Mouse (Mus musculus): ENCODE measurements around the gene AU022252.
"Not testable (repeated sequence)": the region's sequence is repeated elsewhere in the genome, so short reads cannot be mapped to it uniquely, and the experiment has no call there.

AU022252 gene

GRCm38 (mm10) chr4:119232410-119233255 is at the start of gene AU022252, which contains the start of gene P3h1:
AU022252 (minus strand) TSS chr4:119232712.
P3h1 (plus strand) TSS chr4:119232915.
- DNase-seq (ENCODE audit: extremely low spot score, low read depth, low spot score): peak; percentile 99

DNA sequence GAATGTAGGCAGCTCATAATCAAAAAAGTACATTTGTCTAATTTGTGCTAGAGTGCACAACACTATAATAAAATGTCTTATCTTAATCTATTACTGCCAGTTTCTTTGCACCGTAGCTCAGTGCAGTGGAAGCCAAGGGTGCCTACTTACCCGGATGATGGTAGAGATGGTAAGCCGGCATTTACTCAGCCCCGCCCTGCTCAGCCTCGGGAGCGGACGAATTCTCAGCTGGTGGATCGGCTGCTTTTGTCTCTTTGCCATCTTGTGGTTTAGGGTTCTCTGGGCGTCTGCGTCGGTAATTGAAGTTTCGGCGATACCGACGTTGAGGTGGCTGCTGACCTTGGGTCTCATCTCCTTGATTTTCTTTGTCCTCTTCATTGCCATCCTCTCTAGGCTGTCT is 46.3 kb upstream of the AU022252 start:
- DNase-seq (ENCODE audit: extremely low spot score, low read depth, low spot score): not testable (repeated sequence)

- DNase-seq (ENCODE audit: extremely low spot score, low read depth, low spot score): no peak
These were observed 43.2 kb upstream of the AU022252 start for GRCm38 (mm10) chr4:119275726-119276125.

- no peak for DNase-seq (ENCODE audit: extremely low spot score, low read depth, low spot score)
These were observed 42.7 kb upstream of the AU022252 start for GRCm38 (mm10) chr4:119275226-119275625.

DNA sequence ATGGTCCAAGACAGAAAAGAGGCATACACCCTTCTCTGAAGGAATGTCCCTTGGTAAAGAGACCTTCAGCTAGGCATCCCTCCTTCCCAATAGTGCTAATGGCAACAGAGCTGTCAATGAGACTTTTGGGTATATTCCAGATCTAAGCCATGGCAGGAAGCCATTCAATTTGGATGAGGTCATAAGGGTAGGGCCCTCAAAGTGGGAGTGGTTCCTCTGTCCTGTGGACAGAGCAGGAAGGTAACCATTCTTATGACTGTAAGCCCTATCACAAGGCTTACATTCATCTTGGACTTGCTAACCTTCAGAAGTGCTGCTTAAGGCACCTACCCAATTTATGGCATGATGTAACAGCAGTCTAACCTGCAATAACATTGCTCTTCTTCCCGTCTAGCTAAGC is 42.1 kb upstream of the AU022252 start:
- DNase-seq (ENCODE audit: extremely low spot score, low read depth, low spot score): no peak

GRCm38 (mm10) chr4:119266606-119267005 is 34.1 kb upstream of the AU022252 start:
- DNase-seq (ENCODE audit: extremely low spot score, low read depth, low spot score): no peak

DNA sequence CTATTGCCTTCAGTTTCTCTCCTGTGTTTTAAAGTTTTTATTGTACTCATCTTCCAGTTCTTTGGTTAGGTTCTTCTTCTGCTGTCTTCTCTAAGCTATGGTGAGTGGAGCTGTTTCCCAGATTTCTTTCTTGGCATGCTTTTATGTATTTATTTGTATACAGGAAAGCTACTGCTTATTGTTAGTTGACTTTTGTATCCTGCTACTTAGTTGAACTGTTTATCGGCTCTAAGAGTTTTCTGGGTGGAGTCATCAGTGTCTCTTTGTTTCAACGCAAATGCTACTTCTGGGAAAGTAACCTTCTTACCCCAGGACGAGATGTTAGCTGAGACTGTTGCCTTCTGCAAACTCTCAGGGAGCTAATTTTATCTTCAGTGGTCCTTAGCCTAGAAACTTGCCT is 30.9 kb upstream of the AU022252 start:
- DNase-seq (ENCODE audit: extremely low spot score, low read depth, low spot score): no peak

- no peak for DNase-seq (ENCODE audit: extremely low spot score, low read depth, low spot score)
These were observed 30.0 kb upstream of the AU022252 start for GRCm38 (mm10) chr4:119262483-119262882.

DNA sequence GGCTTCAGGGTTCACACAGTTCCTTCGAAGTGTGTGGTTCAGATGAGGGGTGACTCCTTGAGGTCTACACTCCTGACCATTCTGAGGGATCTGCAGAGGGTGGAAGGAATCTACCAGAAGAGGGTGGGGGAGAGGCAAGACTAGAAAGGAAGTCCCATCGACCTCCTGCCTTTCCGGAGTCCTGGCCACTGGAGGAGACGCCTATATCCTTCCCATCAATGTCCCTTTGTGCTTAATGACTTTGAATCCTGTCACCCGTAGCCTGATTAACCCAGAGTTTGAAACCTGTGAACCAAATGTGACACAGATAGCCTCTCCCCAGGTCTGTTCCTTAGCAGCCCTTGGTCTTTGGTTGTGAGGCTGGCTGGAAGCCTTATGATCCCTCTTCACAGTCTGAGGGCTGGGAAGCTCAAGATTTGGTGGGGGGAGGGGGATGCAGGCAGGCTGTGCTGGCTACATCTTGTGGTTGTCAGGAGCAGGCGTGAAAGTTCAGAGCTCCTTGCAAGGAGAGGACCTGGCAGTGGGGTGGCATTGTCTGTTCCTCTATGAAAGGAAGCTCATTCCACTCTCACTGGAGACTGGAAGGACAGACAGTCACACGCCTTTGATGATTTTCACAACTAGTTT is 28.7 kb upstream of the AU022252 start:
- no peak for DNase-seq (ENCODE audit: extremely low spot score, low read depth, low spot score)

GRCm38 (mm10) chr4:119259344-119260254 is 27.1 kb upstream of the AU022252 start:
- no peak for DNase-seq (ENCODE audit: extremely low spot score, low read depth, low spot score)

DNA sequence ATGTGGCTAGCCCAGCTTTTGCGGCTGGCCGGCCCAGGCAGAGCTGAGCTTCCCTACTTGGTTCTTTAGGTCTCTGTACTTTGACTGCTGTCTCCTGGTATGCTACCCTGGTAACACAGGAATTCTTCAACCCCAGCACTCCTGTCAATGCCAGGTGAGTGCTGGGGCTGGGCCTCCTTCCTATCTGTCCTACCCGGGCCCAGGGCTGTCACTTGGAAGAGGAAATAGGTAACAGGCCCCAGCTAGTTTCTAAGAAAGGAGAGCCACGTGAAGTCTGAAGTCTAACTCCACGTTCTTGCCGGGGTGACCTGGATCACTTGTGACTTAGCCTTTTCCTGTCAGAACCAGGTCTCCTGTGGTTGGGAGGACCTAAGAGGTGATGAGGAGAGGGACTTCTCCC is 24.6 kb upstream of the AU022252 start:
- no peak for DNase-seq (ENCODE audit: extremely low spot score, low read depth, low spot score)

- DNase-seq (ENCODE audit: extremely low spot score, low read depth, low spot score): no peak
These were observed 22.8 kb upstream of the AU022252 start, which contains the start of gene Cldn19 for GRCm38 (mm10) chr4:119255351-119255750. Cldn19 (plus strand) TSS chr4:119255414.

GRCm38 (mm10) chr4:119254012-119254618 is 21.6 kb upstream of the AU022252 start:
- no peak for DNase-seq (ENCODE audit: extremely low spot score, low read depth, low spot score)

DNA sequence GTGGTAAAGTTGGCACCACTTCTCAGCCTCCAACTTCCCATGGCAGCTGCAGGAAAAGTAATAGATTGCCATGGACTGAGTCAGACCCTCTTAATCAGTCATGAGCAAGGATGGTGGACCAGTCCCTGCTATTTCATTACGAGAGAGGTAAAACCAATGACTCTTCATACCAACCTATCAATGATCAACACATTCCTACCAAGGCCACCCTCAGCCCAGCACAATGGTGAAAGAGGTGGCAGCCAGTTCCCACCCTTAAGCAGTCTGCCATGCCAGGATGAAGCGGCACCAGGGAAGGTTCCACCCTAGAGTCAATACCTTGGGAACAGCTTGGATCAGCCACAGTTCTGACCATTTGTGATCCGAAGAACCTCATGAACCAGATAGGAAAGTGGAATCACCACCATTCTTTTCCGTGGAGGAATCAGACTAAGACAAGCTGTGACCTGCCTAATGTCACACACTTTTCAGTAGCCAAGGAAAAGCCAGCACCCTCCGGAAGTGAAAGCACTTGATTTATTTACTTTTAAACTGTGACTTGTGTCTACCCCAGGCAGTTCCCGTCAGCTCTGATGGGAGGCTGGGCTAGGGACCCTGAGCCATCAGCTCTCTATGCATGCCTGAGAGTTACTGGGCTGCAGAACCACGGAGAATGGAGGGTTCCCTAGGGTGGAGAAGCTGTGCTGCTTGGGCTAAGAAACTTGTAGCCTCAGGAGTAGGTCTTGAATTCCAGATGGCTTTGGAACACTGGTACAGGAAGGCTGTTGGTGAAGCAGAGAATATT is 19.7 kb upstream of the AU022252 start:
- no peak for DNase-seq (ENCODE audit: extremely low spot score, low read depth, low spot score)

DNA sequence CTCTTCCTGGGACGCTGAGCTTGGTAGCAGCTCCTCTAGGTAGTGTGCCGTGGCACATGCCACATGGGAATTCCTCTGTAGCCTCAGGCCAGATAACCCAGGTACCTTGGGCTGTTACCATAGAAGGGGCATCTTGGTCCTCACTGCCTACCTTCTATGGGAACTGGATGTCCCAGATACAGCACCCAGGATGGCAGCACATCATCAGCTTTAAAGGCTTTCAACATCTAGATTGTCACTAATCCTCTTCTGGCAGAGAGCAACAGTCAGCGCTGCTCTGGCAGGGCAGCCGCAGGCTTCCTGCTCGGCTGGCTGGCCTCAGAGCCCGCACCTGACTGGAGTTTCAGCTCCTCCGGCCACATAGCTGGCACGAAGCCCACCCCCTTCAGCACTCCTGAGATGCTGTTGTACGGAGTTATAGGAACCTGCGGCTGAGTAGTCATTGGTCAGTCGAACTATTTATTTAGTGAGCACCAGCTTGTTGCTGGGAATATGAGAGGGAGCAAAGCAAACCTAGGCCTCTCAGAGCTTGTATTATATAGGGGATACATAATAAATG is 16.0 kb upstream of the AU022252 start:
- DNase-seq (ENCODE audit: extremely low spot score, low read depth, low spot score): no peak

DNA sequence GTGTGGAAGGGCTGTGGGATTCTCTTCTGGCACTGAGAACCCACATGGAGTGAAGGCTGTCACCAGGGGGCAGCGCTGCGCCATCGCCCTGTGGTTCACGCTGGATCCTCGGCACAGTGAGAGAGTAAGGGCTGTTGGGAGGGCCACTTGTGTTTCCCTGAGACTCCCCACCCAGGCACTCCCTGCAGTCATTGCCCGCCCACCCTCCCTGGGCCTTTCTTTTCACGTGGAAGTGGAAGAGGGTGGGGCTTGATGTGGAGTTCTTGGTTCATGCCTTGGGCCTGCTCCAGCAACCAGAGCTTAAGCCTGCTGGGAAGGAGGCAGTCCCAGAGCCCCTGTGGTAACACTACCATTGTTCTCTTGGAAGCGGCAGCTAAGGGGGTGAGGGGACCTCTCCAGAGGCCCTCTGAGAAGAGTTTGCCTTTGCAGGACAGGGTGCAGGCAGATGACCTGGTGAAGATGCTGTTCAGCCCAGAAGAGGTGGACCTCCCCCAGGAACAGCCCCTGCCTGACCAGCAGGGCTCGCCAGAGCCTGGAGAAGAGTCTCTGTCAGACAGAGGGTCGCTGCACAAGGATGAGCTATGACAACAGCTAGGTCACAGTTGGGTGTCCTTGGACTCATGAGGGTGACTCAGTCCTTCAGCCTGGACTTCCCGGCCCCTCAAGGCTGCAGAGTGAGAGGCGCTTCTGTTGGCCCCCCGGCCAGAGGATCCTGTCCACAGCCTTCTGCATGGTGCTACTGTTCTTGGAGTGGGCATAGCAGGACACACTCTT is 15.1 kb upstream of the AU022252 start:
- DNase-seq (ENCODE audit: extremely low spot score, low read depth, low spot score): no peak

GRCm38 (mm10) chr4:119246688-119247225 is 14.2 kb upstream of the AU022252 start:
- no peak for DNase-seq (ENCODE audit: extremely low spot score, low read depth, low spot score)

DNA sequence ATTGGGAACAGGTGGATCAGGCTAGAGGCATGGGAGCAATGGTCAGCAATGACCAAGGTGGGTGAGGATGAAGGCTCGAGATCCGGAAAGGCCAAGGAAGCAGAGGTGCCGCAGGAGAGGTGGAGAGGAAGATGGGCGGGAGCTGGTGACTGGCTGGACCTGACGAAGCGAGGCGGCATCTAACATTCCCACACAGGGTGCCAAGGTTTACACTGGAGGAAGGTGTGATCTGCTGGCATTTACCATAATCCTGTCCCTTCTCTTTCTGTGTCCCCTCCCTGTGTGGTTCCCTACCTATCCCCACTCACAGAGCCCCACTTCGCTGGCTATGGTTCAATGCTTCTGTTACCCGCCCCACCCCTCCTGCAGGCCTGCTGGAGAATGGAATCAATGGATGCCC is 13.4 kb upstream of the AU022252 start:
- no peak for DNase-seq (ENCODE audit: extremely low spot score, low read depth, low spot score)

GRCm38 (mm10) chr4:119245556-119245955 is 13.0 kb upstream of the AU022252 start:
- no peak for DNase-seq (ENCODE audit: extremely low spot score, low read depth, low spot score)

Measured in hindlimb bud, embryonic 11.5 days (tissue).